Mouse (Mus musculus) lung, postnatal 0 days (tissue): ENCODE data around the gene Cntnap2.

Source experiments
- CTCF ChIP-seq: IDR thresholded peaks from 2 replicates; pipeline ENCODE4 v1.5.1; 2016; ENCODE audit warnings: antibody characterized with exemption, mild to moderate bottlenecking
- EP300 ChIP-seq: IDR thresholded peaks from 2 replicates; pipeline ENCODE4 v1.6.1; 2016; ENCODE audit warnings: antibody characterized with exemption, mild to moderate bottlenecking, control low read depth

- TF ChIP-seq CTCF (no peak), EP300 (no peak)
These were observed 587.9 kb downstream of the Cntnap2 start for GRCm38 (mm10) chr6:45647017-45647416.
